28 mouse cellular contexts compared by ENCODE assay signal in genomic region chrX:105670531-105670930, GRCm38 (mm10).
DNase-seq lines count a peak whose midpoint lies in the region; ATAC-seq lines count a peak whose summit lies in the region.
"Had no signal": no experiment of that assay in that cellular context is flagged by ENCODE, and none has a peak within 500 bp of the region (broad histone marks: within the 10 kb centered on the region; RNA-seq: fewer than 3 reads in every experiment).

No protein-coding gene starts in this region.

- no peak overlapping the region for H3K4me2 ChIP-seq in heart, embryonic 11.5 days
- no peak overlapping the region for H3K4me2 ChIP-seq in heart, embryonic 12.5 days
- H3K4me2 ChIP-seq: forebrain, embryonic 13.5 days; heart, embryonic 13.5 days; hindbrain, embryonic 13.5 days had no signal

- no peaks in the 10 kb centered on the region for H3K36me3 ChIP-seq in heart, embryonic 11.5 days (ENCODE audit: control insufficient read depth, insufficient read depth, low read length)
- no peaks in the 10 kb centered on the region for H3K36me3 ChIP-seq in heart, embryonic 12.5 days
- H3K36me3 ChIP-seq: forebrain, embryonic 10.5 days; G1E; heart, embryonic 13.5 days; hindbrain, embryonic 10.5 days; hindbrain, embryonic 13.5 days had no signal

- no peak for ATAC-seq in heart, embryonic 11.5 days (replicated peaks; ENCODE audit: insufficient number of reproducible peaks, low FRiP score, low TSS enrichment)
- ATAC-seq in heart, embryonic 12.5 days (ENCODE audit: insufficient number of reproducible peaks, low FRiP score): no peak
- peak; percentile 47; the same call in 1 of the 2 replicates for ATAC-seq in megakaryocyte-erythroid progenitor cell, adult 5-6 weeks (replicated peaks; ENCODE audit: low FRiP score, low TSS enrichment, poor library complexity, severe bottlenecking)
- no peak for ATAC-seq in inflammation-experienced regulatory T-cells, adult 6 months
- ATAC-seq: forebrain, embryonic 13.5 days; forebrain, embryonic 16.5 days; hindbrain, embryonic 16.5 days; intestine, embryonic 16.5 days had no signal

- peak; percentile 83 for DNase-seq in heart, adult 11 months
- DNase-seq in heart, postnatal 4 days: peak; percentile 14
- DNase-seq: adrenal gland, postnatal 10 days; adrenal gland, postnatal 36 days; B cell, adult 2 months; cerebellum, adult 11 months; cerebellum, adult 2 months; cerebellum, adult 9-11 months; cerebellum, postnatal 36 days; gastrocnemius, adult 2 months; gastrocnemius, postnatal 25 days; kidney, adult 18-20 months; kidney, adult 9 months had no signal

- H3K9ac ChIP-seq in heart, embryonic 11.5 days (ENCODE audit: low read depth, low read length): no peak overlapping the region
- H3K9ac ChIP-seq in heart, embryonic 12.5 days: no peak overlapping the region
- H3K9ac ChIP-seq: forebrain, embryonic 13.5 days; heart, embryonic 13.5 days; hindbrain, embryonic 13.5 days had no signal

- no peaks in the 10 kb centered on the region for H3K9me3 ChIP-seq in heart, embryonic 11.5 days (replicated peaks; ENCODE audit: control insufficient read depth, low read length)
- H3K9me3 ChIP-seq in heart, embryonic 12.5 days (replicated peaks): no peaks in the 10 kb centered on the region
- H3K9me3 ChIP-seq: forebrain, embryonic 10.5 days; forebrain, embryonic 13.5 days; G1E; heart, embryonic 13.5 days; hindbrain, embryonic 10.5 days; hindbrain, embryonic 13.5 days had no signal

- H3K27me3 ChIP-seq in heart, embryonic 11.5 days (ENCODE audit: control insufficient read depth, insufficient read depth, low read length): no peaks in the 10 kb centered on the region
- H3K27me3 ChIP-seq in heart, embryonic 12.5 days (replicated peaks): no peaks in the 10 kb centered on the region
- H3K27me3 ChIP-seq: CH12.LX; forebrain, embryonic 13.5 days; heart, embryonic 13.5 days; hindbrain, embryonic 13.5 days had no signal

- H3K4me3 ChIP-seq in heart, embryonic 11.5 days (ENCODE audit: low read depth, low read length): no peak overlapping the region
- no peak overlapping the region for H3K4me3 ChIP-seq in heart, embryonic 12.5 days
- H3K4me3 ChIP-seq: forebrain, embryonic 10.5 days; forebrain, embryonic 13.5 days; gastrocnemius, adult 2 months; heart, adult 2 months; heart, embryonic 13.5 days; hindbrain, embryonic 10.5 days; hindbrain, embryonic 13.5 days had no signal

- 65% methylated on average over 2 of the region's 2 CpGs for WGBS in heart, embryonic 11.5 days (ENCODE audit: insufficient replicate concordance)
- 61% methylated on average over 2 of the region's 2 CpGs for WGBS in heart, embryonic 12.5 days

- H3K4me1 ChIP-seq in heart, embryonic 11.5 days (ENCODE audit: control insufficient read depth, insufficient read depth, low read length): no peaks in the 10 kb centered on the region
- no peaks in the 10 kb centered on the region for H3K4me1 ChIP-seq in heart, embryonic 12.5 days (replicated peaks)
- H3K4me1 ChIP-seq: forebrain, embryonic 10.5 days; forebrain, embryonic 13.5 days; hindbrain, embryonic 10.5 days; hindbrain, embryonic 13.5 days had no signal

- H3K27ac ChIP-seq in heart, embryonic 11.5 days (ENCODE audit: low read depth, low read length): no peak overlapping the region
- no peak overlapping the region for H3K27ac ChIP-seq in heart, embryonic 12.5 days (ENCODE audit: poor library complexity, severe bottlenecking)
- H3K27ac ChIP-seq: forebrain, embryonic 10.5 days; forebrain, embryonic 13.5 days; gastrocnemius, adult 2 months; heart, adult 2 months; hindbrain, embryonic 10.5 days; hindbrain, embryonic 13.5 days had no signal
